In the genomic region with DNA sequence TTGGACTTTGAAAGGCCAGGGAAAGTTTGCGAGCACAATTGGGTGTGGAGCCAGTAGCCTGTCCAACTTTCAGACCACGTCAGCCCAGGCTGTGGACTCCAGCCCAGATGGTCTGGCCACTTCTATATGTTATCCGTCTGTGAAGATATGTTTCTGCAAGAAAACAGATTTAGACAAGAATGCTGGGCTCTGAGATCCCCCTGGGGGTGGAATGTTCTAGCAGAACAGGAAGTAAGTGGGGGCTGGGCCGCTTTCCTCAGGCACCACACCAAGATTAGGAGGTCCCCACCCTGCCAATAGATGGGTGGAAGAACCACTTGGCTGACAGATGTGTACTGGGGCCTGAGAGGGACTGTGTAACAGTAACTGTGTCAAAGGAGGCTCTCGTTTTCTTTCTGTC, we compare ENCODE assay signal across 9 mouse cellular contexts. TPM values are rescaled to one million over a fixed set of nuclear protein-coding genes. Genes with fewer than 3 reads are reported as not detected.
DNase-seq lines count a peak whose midpoint lies in the region; ATAC-seq and TF ChIP-seq lines count a peak whose summit lies in the region.
"Had no signal": no experiment of that assay in that cellular context is flagged by ENCODE, and none has a peak within 500 bp of the region (broad histone marks: within the 10 kb centered on the region; RNA-seq: fewer than 3 reads in every experiment).

No protein-coding gene starts in this region.

- no peak for TF ChIP-seq POLR2A in cerebellum, adult 2 months (IDR thresholded peaks at IDR 0.05; ENCODE audit: borderline replicate concordance, insufficient read depth, low read length)

- H3K36me3 ChIP-seq in heart, embryonic 16.5 days (ENCODE audit: control insufficient read depth, insufficient read depth), result no peaks in the 10 kb centered on the region
- H3K36me3 ChIP-seq in lung, embryonic 15.5 days, result no peaks in the 10 kb centered on the region

- no peak overlapping the region for H3K4me2 ChIP-seq in heart, embryonic 16.5 days (ENCODE audit: low read depth, low read length)
- no peak overlapping the region for H3K4me2 ChIP-seq in lung, embryonic 15.5 days

- H3K9me3 ChIP-seq in heart, embryonic 16.5 days (replicated peaks; ENCODE audit: control insufficient read depth, low read length), result no peaks in the 10 kb centered on the region
- H3K9me3 ChIP-seq in lung, embryonic 15.5 days, result no peaks in the 10 kb centered on the region

- 47% methylated on average over 5 of the region's 5 CpGs for WGBS in heart, embryonic 16.5 days
- 24% methylated on average over 5 of the region's 5 CpGs for WGBS in lung, embryonic 15.5 days
- WGBS in cerebellum, adult 2 months, result 83% methylated on average over 5 of the region's 5 CpGs

- H3K27me3 ChIP-seq in heart, embryonic 16.5 days (ENCODE audit: control insufficient read depth, insufficient read depth, low read length), result no peaks in the 10 kb centered on the region
- no peaks in the 10 kb centered on the region for H3K27me3 ChIP-seq in lung, embryonic 15.5 days
- H3K27me3 ChIP-seq in cerebellum, adult 2 months (ENCODE audit: control insufficient read depth, insufficient read depth, low read length), result no peaks in the 10 kb centered on the region

- peak overlapping the region; percentile 79 for H3K27ac ChIP-seq in heart, embryonic 16.5 days (ENCODE audit: low read length)
- peak overlapping the region; percentile 75 for H3K27ac ChIP-seq in lung, embryonic 15.5 days
- H3K27ac ChIP-seq in cerebellum, adult 2 months (ENCODE audit: insufficient read depth, low read length), result no peak overlapping the region

- peak; percentile 6 for DNase-seq in MEL-GATA-1-ER (ENCODE audit: extremely low read depth, low read depth)
- peak; percentile 71 for DNase-seq in gastrocnemius, adult 18-20 months (ENCODE audit: low spot score)
- no peak for DNase-seq in ovary, postnatal 36 days (ENCODE audit: low spot score)
- DNase-seq in B cell, adult 2 months, result no peak
- no peak for DNase-seq in cerebellum, adult 2 months
- DNase-seq in urinary bladder, postnatal 25 days (ENCODE audit: low spot score), result no peak
- DNase-seq: cerebellum, adult 11 months had no signal

- ATAC-seq in heart, embryonic 16.5 days (replicated peaks; ENCODE audit: extremely low read depth, insufficient read depth, low FRiP score), result peak; percentile 85
- peak; percentile 82 for ATAC-seq in lung, embryonic 15.5 days (ENCODE audit: borderline replicate concordance, extremely low read depth, low FRiP score, low TSS enrichment)

- peaks cover 9% of the 10 kb centered on the region; the same call in 1 of the 2 replicates for H3K4me1 ChIP-seq in heart, embryonic 16.5 days (ENCODE audit: control insufficient read depth, insufficient read depth, low read length)
- peaks cover 10% of the 10 kb centered on the region; the same call in 1 of the 2 replicates for H3K4me1 ChIP-seq in lung, embryonic 15.5 days
- H3K4me1 ChIP-seq in cerebellum, adult 2 months (ENCODE audit: control insufficient read depth, insufficient read depth, low read length), result no peaks in the 10 kb centered on the region; the same call in 1 of the 2 replicates

- no peak for TF ChIP-seq CTCF in cerebellum, adult 2 months (IDR thresholded peaks at IDR 0.05; ENCODE audit: borderline replicate concordance, insufficient read depth, low read depth, low read length)

- no peak overlapping the region for H3K4me3 ChIP-seq in heart, embryonic 16.5 days (ENCODE audit: low read length)
- no peak overlapping the region for H3K4me3 ChIP-seq in lung, embryonic 15.5 days
- H3K4me3 ChIP-seq in cerebellum, adult 2 months (replicated peaks; ENCODE audit: insufficient read depth, low read depth, low read length), result no peak overlapping the region

- no peak overlapping the region for H3K9ac ChIP-seq in heart, embryonic 16.5 days (ENCODE audit: low read length)
- H3K9ac ChIP-seq in lung, embryonic 15.5 days, result no peak overlapping the region

RNA-seq across cellular contexts. Expression of a gene that starts 37.8 kb away (rescaled TPM):
- total RNA-seq in gastrocnemius, adult 18-20 months (2021), result 10 to 100 TPM; 10.5 to 11.2 TPM
- polyA plus RNA-seq in heart, embryonic 16.5 days (2015; fragmentation: Nextera tagmentation; extraction: Ambion mirVana), result 71.2 and 73.7 TPM in 2 replicates
- 76.4 and 78.9 TPM in 2 replicates for polyA plus RNA-seq in lung, embryonic 15.5 days (2015; fragmentation: Nextera tagmentation; extraction: Ambion mirVana)
- polyA plus RNA-seq in cerebellum, adult 2 months (2012; rRNA removed), result 12.9 and 15.3 TPM in 2 replicates

Comparison
In these comparisons a context has a peak if more than half of its experiments do, and no peak if none do; other contexts are left out.
1. DNase-seq: peak in MEL-GATA-1-ER (single experiment) and gastrocnemius, adult 18-20 months (single experiment); none in ovary, postnatal 36 days (single experiment), B cell, adult 2 months (0 of 2), cerebellum, adult 2 months (0 of 2) and urinary bladder, postnatal 25 days (single experiment).